Mouse (Mus musculus): Measurements from ENCODE around the gene Serinc3. TPM values are rescaled to one million over a fixed set of nuclear protein-coding genes. Genes with fewer than 3 reads are reported as not detected.
A peak's percentile ranks its signal among the peaks of the same experiment; 100 is the strongest.
"Not testable (repeated sequence)": the region's sequence is repeated elsewhere in the genome, so short reads cannot be mapped to it uniquely, and the experiment has no call there.

Gene Serinc3
- 51.1 and 55.2 TPM in 2 replicates for polyA plus RNA-seq (2016; fragmentation: Nextera tagmentation; extraction: Ambion mirVana)

DNA sequence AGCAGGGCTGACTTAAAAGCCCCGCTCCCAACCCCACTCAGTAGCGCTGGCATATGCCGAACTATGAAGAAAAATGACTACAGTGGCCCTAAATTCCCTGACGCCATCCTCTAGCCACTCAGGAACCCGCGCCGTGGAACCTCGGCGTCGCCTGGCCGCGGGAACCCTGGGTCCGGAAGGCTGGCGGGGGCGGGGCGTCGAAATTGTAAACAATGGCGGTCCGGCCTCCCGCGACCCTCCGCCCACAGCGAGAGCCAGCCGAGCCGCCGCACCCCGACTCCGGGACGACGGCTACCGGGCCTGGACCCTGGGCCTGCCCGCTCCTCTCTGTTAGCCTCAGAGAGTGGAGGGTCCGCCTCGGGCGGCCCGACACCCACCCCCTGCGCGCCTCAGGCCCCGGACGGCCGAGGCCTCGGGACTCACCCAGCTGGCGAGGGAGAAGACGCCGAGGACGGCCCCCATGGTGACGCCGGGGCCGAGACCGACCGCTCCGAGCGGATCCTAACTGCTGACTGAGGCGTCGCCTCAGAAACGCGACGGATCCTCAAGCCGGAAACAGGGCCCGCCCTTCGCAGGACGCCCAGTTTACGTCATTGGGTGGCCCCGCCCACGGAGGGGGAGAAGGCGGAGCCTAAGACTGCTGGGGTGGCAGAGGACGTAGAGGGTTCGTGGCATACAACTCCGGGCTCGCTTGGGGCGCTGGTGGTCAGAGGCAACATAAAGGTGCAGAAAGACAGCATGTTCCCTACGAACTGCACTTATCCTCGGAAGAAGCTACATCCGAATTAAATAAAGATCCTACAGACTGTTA is at the start of gene Serinc3:
Gene Serinc3, minus strand, starts transcription at position 557 of the 811 bp plus-strand sequence.
- DNase-seq (ENCODE audit: low spot score) = peak; percentile 99
- H3K9me3 ChIP-seq = no peaks in the 10 kb centered on the region
- H3K27ac ChIP-seq = peak within 1 kb of the TSS; percentile 99
- H3K4me3 ChIP-seq = peak within 1 kb of the TSS; percentile 97
- peaks cover 12% of the 10 kb centered on the region; the same call in 1 of the 2 replicates for H3K36me3 ChIP-seq
- no peaks in the 10 kb centered on the region for H3K27me3 ChIP-seq (ENCODE audit: insufficient read depth, poor library complexity, severe bottlenecking)
- peaks cover 46% of the 10 kb centered on the region for H3K4me1 ChIP-seq
- under 1% methylated on average over 74 of the region's 74 CpGs for WGBS

DNA sequence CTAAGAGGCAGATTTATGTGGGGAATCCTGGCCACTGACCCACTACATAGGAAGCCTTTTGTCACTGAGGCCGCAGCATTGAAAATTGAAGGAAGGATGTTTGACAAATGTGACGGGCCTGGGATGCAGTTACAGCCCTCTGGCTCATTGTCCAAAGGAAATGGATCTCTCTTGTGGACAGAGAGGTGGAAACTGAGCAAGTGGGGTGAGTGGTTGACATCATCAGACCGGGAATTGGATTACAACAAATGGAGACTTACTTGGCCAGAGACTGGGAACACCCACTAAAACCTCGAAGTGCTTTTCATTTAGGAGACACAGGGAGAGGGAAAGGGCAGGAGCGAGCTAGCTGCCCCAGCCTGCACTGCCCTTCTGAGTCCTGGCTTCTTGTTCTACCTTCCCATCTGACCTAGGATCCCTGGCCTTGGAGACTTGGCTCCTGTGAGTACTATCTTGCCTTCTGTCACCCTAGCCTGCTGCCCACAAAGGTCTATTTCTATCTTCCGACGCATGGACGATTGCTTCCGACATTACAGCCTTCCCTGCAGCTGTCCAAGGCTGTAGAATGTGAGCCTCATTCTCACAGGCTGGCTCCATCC is 48.9 kb upstream of the Serinc3 start:
- Histone ChIP-seq H3K9me3 (no peaks in the 10 kb centered on the region), H3K27me3 (ENCODE audit: insufficient read depth, poor library complexity, severe bottlenecking) (no peaks in the 10 kb centered on the region), H3K4me1 (peaks cover 89% of the 10 kb centered on the region), H3K36me3 (no peaks in the 10 kb centered on the region), H3K4me3 (no peak overlapping the region), H3K27ac (peak overlapping the region; percentile 86)
- DNase-seq (ENCODE audit: low spot score) = no peak
- WGBS = 45% methylated on average over 9 of the region's 9 CpGs

DNA sequence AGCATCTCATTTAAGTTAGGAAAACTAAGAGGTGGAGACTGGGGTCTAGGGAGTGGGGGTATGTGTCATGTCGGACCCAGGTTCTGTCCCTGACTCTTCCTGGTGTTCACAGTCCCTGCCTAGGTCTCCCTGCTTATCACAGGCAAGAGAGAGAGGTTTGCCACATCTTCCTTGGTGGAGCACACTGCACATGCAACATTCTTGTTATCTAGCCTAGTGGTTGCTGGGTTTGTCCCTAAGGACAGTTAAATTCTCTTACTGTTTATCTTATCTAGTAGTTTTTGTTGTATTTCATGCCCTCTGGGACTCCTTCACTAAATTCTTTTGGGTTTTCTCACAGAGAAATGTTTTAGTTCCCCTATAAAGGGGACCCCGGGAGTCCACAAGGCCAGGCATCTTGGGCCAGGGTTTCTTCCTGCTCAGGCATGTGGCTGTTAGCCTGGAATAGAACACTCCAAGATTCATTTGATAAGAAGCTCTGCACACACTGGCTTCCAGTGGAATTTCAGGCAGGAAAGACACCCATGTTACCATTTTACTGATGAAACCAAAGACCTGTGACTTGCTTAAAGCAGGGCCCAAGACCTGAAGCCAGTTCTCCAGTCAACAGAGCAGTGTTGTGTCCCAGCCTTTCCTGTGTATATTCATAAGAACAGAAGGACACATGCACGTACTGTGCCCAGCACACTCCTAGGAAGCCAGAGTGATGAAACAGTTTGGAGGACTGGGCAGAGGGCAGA is 48.1 kb upstream of the Serinc3 start:
- no peaks in the 10 kb centered on the region for H3K36me3 ChIP-seq
- WGBS = 35% methylated on average over 3 of the region's 3 CpGs
- H3K27me3 ChIP-seq (ENCODE audit: insufficient read depth, poor library complexity, severe bottlenecking) = no peaks in the 10 kb centered on the region
- no peak overlapping the region for H3K4me3 ChIP-seq
- peak overlapping the region; percentile 86 for H3K27ac ChIP-seq
- no peaks in the 10 kb centered on the region for H3K9me3 ChIP-seq
- H3K4me1 ChIP-seq = peaks cover 89% of the 10 kb centered on the region
- DNase-seq (ENCODE audit: low spot score) = no peak

- Histone ChIP-seq H3K27me3 (ENCODE audit: insufficient read depth, poor library complexity, severe bottlenecking) (no peaks in the 10 kb centered on the region), H3K4me1 (peaks cover 80% of the 10 kb centered on the region), H3K36me3 (no peaks in the 10 kb centered on the region), H3K27ac (peak overlapping the region; percentile 77; the same call in 1 of the 2 replicates), H3K4me3 (no peak overlapping the region), H3K9me3 (no peaks in the 10 kb centered on the region)
- 62% methylated on average over 6 of the region's 6 CpGs for WGBS
- no peak for DNase-seq (ENCODE audit: low spot score)
These were observed 47.1 kb upstream of the Serinc3 start for GRCm38 (mm10) chr2:163691846-163692605.

GRCm38 (mm10) chr2:163690409-163691304 is 45.7 kb upstream of the Serinc3 start:
- H3K27me3 ChIP-seq (ENCODE audit: insufficient read depth, poor library complexity, severe bottlenecking) = no peaks in the 10 kb centered on the region
- H3K36me3 ChIP-seq = no peaks in the 10 kb centered on the region
- peak overlapping the region; percentile 77 for H3K27ac ChIP-seq
- H3K4me1 ChIP-seq = peaks cover 80% of the 10 kb centered on the region
- H3K4me3 ChIP-seq = no peak overlapping the region
- no peak for DNase-seq (ENCODE audit: low spot score)
- no peaks in the 10 kb centered on the region for H3K9me3 ChIP-seq
- 60% methylated on average over 8 of the region's 8 CpGs for WGBS

GRCm38 (mm10) chr2:163689771-163690170 is 44.8 kb upstream of the Serinc3 start:
- Histone ChIP-seq H3K36me3 (no peaks in the 10 kb centered on the region), H3K9me3 (no peaks in the 10 kb centered on the region), H3K27me3 (ENCODE audit: insufficient read depth, poor library complexity, severe bottlenecking) (no peaks in the 10 kb centered on the region), H3K4me1 (peaks cover 86% of the 10 kb centered on the region), H3K4me3 (no peak overlapping the region), H3K27ac (peak overlapping the region; percentile 77)
- WGBS = 68% methylated on average over 3 of the region's 3 CpGs
- DNase-seq (ENCODE audit: low spot score) = no peak

- not testable (repeated sequence) for H3K4me3 ChIP-seq; H3K36me3 ChIP-seq; H3K27me3 ChIP-seq (ENCODE audit: insufficient read depth, poor library complexity, severe bottlenecking); H3K9me3 ChIP-seq; DNase-seq (ENCODE audit: low spot score)
- Histone ChIP-seq H3K27ac (peak overlapping the region; percentile 80), H3K4me1 (peaks cover 84% of the 10 kb centered on the region)
- WGBS = 45% methylated on average over 1 of the region's 1 CpGs
These were observed 43.4 kb upstream of the Serinc3 start for GRCm38 (mm10) chr2:163688377-163688776.

GRCm38 (mm10) chr2:163686886-163687285 is 42.0 kb upstream of the Serinc3 start:
- no peak for DNase-seq (ENCODE audit: low spot score)
- H3K9me3 ChIP-seq = no peaks in the 10 kb centered on the region
- no peaks in the 10 kb centered on the region for H3K27me3 ChIP-seq (ENCODE audit: insufficient read depth, poor library complexity, severe bottlenecking)
- no peaks in the 10 kb centered on the region for H3K36me3 ChIP-seq
- H3K4me3 ChIP-seq = no peak overlapping the region
- peak overlapping the region; percentile 90 for H3K27ac ChIP-seq
- peaks cover 78% of the 10 kb centered on the region for H3K4me1 ChIP-seq
- 89% methylated on average over 3 of the region's 3 CpGs for WGBS

DNA sequence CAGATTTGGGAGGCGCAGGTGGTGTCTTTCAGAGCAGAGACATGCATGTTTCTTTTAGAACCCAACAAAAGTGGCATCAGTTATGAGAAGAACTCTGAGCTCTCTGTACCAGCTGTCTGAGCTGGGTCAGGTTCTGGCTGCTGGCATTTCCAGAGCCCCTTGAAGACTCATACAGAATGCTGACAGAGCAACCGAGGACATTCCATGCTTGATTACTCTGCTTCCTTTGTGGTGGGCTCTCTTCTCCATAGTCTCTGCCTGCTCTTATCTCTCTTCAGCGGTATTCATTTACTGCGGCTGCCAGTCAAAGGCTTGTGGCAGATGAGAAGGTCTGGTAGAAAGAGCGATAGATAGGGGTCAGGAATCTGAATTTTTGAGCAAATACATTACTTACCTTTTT is 41.3 kb upstream of the Serinc3 start:
- Histone ChIP-seq H3K9me3 (no peaks in the 10 kb centered on the region), H3K27ac (peak overlapping the region; percentile 90), H3K4me3 (0 out of 2 replicates have a peak overlapping the region, but pooled peaks have one; percentile 22), H3K4me1 (peaks cover 76% of the 10 kb centered on the region), H3K36me3 (0 out of 2 replicates have a peak, but pooled peaks cover under 1% of the 10 kb centered on the region), H3K27me3 (ENCODE audit: insufficient read depth, poor library complexity, severe bottlenecking) (no peaks in the 10 kb centered on the region)
- 29% methylated on average over 5 of the region's 5 CpGs for WGBS
- DNase-seq (ENCODE audit: low spot score) = no peak

GRCm38 (mm10) chr2:163685761-163686200 is 40.9 kb upstream of the Serinc3 start:
- H3K4me1 ChIP-seq = peaks cover 73% of the 10 kb centered on the region
- peaks cover 5% of the 10 kb centered on the region; the same call in 1 of the 2 replicates for H3K36me3 ChIP-seq
- peak; percentile 83 for DNase-seq (ENCODE audit: low spot score)
- no peaks in the 10 kb centered on the region for H3K27me3 ChIP-seq (ENCODE audit: insufficient read depth, poor library complexity, severe bottlenecking)
- H3K4me3 ChIP-seq = 0 out of 2 replicates have a peak overlapping the region, but pooled peaks have one; percentile 22
- H3K27ac ChIP-seq = peak overlapping the region; percentile 90
- 35% methylated on average over 6 of the region's 6 CpGs for WGBS
- H3K9me3 ChIP-seq = no peaks in the 10 kb centered on the region

DNA sequence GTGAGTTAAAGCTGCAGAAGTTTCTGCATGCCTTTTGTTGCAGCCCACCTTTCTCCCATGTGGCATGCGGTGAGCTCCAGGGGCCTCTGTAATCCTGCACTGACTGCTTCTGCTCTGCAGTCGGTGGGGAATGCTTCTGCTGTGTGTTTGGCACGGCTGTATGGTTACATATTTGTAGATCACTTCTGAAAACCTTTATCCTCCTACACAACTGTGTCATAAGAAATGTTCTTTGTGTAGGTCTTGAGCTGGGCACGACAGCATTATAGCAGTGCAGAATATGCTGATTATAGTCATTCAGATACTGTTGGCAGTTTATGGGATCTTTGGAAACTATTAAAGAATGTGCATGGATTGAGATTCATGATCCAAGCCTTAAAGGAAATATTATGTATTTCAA is 40.4 kb upstream of the Serinc3 start:
- Histone ChIP-seq H3K9me3 (no peaks in the 10 kb centered on the region), H3K4me3 (no peak overlapping the region), H3K36me3 (peaks cover 6% of the 10 kb centered on the region; the same call in 1 of the 2 replicates), H3K4me1 (peaks cover 68% of the 10 kb centered on the region), H3K27ac (peak overlapping the region; percentile 90), H3K27me3 (ENCODE audit: insufficient read depth, poor library complexity, severe bottlenecking) (no peaks in the 10 kb centered on the region)
- 28% methylated on average over 4 of the region's 4 CpGs for WGBS
- no peak for DNase-seq (ENCODE audit: low spot score)
